Mouse (Mus musculus) embryonic fibroblast, embryonic 13.5 days (primary cell): ENCODE data around the gene Ano8.

ENCODE experiments used
- CTCF ChIP-seq: IDR thresholded peaks from 2 replicates; pipeline ENCODE4 v1.5.1; 2011; ENCODE audit warnings: mild to moderate bottlenecking, control low read depth, low read length, moderate library complexity, borderline replicate concordance; ENCODE audit not compliant: insufficient read depth
- POLR2A ChIP-seq: IDR thresholded peaks from 2 replicates; pipeline ENCODE4 v1.6.1; 2011; ENCODE audit warnings: low read depth, mild to moderate bottlenecking, control low read depth, low read length, moderate library complexity

DNA sequence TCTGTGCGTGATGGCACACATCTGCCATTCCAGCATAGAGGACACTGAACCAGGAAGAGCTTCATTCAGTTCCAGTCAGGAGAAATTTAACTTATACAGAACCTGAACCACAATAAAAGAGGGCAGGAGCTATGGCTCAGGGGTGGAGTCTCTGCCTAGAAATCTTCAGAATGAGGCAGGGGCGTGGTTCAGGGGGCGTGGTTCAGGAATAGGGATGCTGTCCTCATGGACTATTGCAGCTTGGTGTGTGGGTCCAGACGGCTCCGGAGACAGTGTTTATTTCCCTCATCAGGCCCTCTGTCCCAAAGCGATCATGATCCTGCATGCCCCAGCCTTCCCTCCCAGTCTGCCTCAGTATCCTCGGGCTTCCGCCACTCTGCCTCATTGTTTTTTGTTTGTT lies 31.1 kb downstream of the Ano8 start:
- no peak for TF ChIP-seq CTCF
- no peak for TF ChIP-seq POLR2A
